Mouse (Mus musculus) embryonic fibroblast, embryonic 13.5 days (primary cell): Measurements from ENCODE around the gene BC005624.

ENCODE experiments used
- CTCF ChIP-seq: IDR thresholded peaks from 2 replicates; pipeline ENCODE4 v1.5.1; 2011; ENCODE audit warnings: mild to moderate bottlenecking, control low read depth, low read length, moderate library complexity, borderline replicate concordance; ENCODE audit not compliant: insufficient read depth
- POLR2A ChIP-seq: IDR thresholded peaks from 2 replicates; pipeline ENCODE4 v1.6.1; 2011; ENCODE audit warnings: low read depth, mild to moderate bottlenecking, control low read depth, low read length, moderate library complexity

DNA sequence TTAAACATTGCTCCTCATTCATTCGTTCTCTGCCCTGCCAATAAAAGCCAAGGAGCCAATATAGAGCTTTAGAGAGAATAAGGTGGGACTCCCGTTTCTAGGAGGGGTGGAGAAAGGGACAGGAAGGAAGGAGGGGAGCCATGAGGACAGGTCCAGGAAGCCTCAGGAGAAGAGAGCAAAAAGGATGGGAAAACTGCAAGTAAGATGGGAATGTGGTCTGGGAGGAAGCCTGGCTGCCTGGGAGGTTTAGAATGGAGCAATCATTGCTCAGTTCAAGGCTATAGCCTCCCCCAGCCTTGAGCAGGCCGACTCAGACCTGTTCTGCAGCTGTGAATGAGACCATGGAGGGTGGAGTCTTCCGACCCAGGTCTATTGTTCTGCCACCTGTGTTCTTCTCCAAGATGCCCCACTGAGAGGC lies 43.4 kb downstream of the BC005624 start:
- TF ChIP-seq CTCF, result no peak
- TF ChIP-seq POLR2A, result no peak
